Mouse (Mus musculus) E14TG2a.4 (cell line): ENCODE data around the gene Cbx4.

ENCODE experiments used
- H3K27me3 ChIP-seq: 2 replicates; pipeline ENCODE4 v1.6.1; 2014; ENCODE audit warnings: low read length, control low read depth; ENCODE audit not compliant: insufficient read depth
- H3K36me3 ChIP-seq: 2 replicates; pipeline ENCODE4 v1.6.1; 2014; ENCODE audit warnings: low read length, control low read depth; ENCODE audit not compliant: insufficient read depth
- H3K4me1 ChIP-seq: replicated peaks from 2 replicates; pipeline ENCODE4 v1.6.1; 2014; ENCODE audit warnings: low read depth, low read length, control low read depth
- H3K4me3 ChIP-seq: replicated peaks from 2 replicates; pipeline ENCODE4 v1.5.1; 2014; ENCODE audit warnings: mild to moderate bottlenecking, low read length
- H3K9me3 ChIP-seq: 2 replicates; pipeline ENCODE4 v1.6.1; 2014; ENCODE audit warnings: low read length, control low read depth
- CTCF ChIP-seq: conservative IDR thresholded peaks from 2 replicates; pipeline ENCODE4 v1.5.1; 2014; ENCODE audit warnings: low read length
- NANOG ChIP-seq: IDR thresholded peaks from 2 replicates; pipeline ENCODE4 v1.6.1; 2014; ENCODE audit warnings: borderline replicate concordance, low read length, mixed read lengths
- POU5F1 ChIP-seq: IDR thresholded peaks from 2 replicates; pipeline ENCODE4 v1.6.1; 2014; ENCODE audit warnings: low read length, borderline replicate concordance

Cbx4 gene

DNA sequence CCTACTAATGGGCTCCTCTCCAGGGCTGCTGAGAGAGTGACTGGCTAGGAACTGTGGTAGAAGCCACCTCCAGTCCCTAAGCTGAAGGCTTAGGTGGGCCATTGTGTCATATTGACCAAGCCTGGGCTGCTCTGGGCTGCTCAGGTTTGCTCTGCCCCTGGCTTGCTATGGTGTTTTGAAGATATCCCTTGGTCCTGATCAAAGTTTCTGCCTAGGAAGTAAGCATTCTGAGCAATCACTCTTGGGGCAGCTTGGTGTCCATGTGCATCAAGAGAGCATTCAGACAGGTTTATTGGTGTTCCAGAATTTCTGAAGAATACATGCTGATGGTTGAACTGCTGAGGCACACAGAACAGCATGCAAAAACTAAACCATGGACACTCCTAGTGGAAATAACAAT, 34.6 kb downstream of the Cbx4 start:
- H3K9me3 ChIP-seq, result no peaks in the 10 kb centered on the region; the same call in 1 of the 2 replicates
- H3K27me3 ChIP-seq, result peaks cover 98% of the 10 kb centered on the region
- no peaks in the 10 kb centered on the region for H3K36me3 ChIP-seq
- H3K4me1 ChIP-seq, result peaks cover 65% of the 10 kb centered on the region
- no peak overlapping the region for H3K4me3 ChIP-seq
- TF ChIP-seq CTCF, result no peak
- TF ChIP-seq NANOG, result no peak
- no peak for TF ChIP-seq POU5F1

DNA sequence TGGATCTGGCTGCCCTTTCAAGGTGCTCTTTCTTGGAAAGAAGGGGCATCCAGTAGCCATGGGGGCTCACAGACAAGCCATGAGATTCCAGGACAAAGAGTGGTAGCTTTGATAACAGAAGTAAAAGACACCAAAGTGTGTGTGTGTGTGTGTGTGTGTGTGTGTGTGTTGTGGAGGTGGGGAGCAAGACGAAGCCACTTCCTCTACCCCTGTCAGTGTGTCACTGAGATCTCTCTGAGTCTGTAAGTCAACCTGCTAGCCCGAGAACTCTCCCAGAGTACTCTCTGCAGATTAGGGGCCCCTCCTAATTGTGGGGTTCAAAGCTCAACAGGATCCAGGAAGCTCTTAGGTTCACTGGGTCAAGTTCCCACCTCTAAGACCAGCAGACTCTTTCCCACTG, 35.7 kb downstream of the Cbx4 start:
- TF ChIP-seq POU5F1, result no peak
- no peak for TF ChIP-seq NANOG
- no peak for TF ChIP-seq CTCF
- Histone ChIP-seq H3K27me3 (peaks cover 98% of the 10 kb centered on the region), H3K4me3 (no peak overlapping the region), H3K36me3 (no peaks in the 10 kb centered on the region), H3K4me1 (peaks cover 61% of the 10 kb centered on the region), H3K9me3 (no peaks in the 10 kb centered on the region; the same call in 1 of the 2 replicates)

- Histone ChIP-seq H3K36me3 (no peaks in the 10 kb centered on the region), H3K4me1 (peaks cover 53% of the 10 kb centered on the region), H3K4me3 (peak overlapping the region; percentile 39), H3K9me3 (no peaks in the 10 kb centered on the region; the same call in 1 of the 2 replicates), H3K27me3 (peaks cover 100% of the 10 kb centered on the region)
- TF ChIP-seq POU5F1, result peak; percentile 61; the same call in 1 of the 2 replicates
- TF ChIP-seq NANOG, result no peak
Observed at GRCm38 (mm10) chr11:119048133-119048510, 37.9 kb downstream of the Cbx4 start.

- no peaks in the 10 kb centered on the region for H3K36me3 ChIP-seq
- no peaks in the 10 kb centered on the region; the same call in 1 of the 2 replicates for H3K9me3 ChIP-seq
- peaks cover 54% of the 10 kb centered on the region for H3K4me1 ChIP-seq
- H3K27me3 ChIP-seq, result peaks cover 100% of the 10 kb centered on the region
- TF ChIP-seq CTCF (no peak), NANOG (no peak), POU5F1 (no peak)
- peak overlapping the region; percentile 48 for H3K4me3 ChIP-seq
Observed at GRCm38 (mm10) chr11:119047261-119048132, 38.5 kb downstream of the Cbx4 start.

DNA sequence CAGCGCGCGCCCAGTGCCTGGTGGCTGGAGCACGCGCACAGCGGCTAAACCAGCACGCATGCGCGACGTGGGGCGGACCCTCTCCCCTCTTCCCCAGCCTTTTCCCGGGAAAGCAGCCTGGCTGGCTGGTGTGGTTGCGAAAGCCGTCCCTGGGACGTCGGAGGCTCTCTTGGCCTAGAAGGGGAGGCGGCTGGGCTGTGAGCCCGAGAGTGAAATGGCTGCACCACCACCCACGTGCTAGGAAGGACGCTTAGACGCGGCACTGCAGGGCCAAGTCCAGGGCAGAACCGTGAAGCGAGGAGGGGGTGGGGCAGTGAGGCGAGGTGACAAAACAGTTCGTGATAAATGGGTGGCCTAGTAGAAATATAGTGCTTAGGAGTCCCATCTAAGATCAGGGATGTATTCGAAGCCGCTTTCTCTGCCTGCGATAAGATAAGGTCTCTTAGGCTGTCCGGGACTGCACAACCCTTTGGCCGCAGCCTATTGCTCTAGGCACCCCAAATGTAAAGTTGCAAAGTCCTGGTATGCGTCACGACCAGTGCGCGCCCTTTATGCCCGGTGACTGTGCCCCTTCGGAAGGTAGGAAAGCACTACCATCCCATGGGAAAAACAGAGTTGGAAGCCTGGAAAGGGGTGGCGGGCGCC, 39.3 kb downstream of the Cbx4 start:
- Histone ChIP-seq H3K36me3 (no peaks in the 10 kb centered on the region), H3K4me3 (peak overlapping the region; percentile 48), H3K9me3 (no peaks in the 10 kb centered on the region; the same call in 1 of the 2 replicates), H3K4me1 (peaks cover 54% of the 10 kb centered on the region), H3K27me3 (peaks cover 100% of the 10 kb centered on the region)
- TF ChIP-seq CTCF, result no peak
- TF ChIP-seq POU5F1, result no peak
- no peak for TF ChIP-seq NANOG

GRCm38 (mm10) chr11:119044551-119045337, 41.3 kb downstream of the Cbx4 start:
- Histone ChIP-seq H3K4me1 (peaks cover 64% of the 10 kb centered on the region), H3K9me3 (no peaks in the 10 kb centered on the region), H3K4me3 (peak overlapping the region; percentile 39; the same call in 1 of the 2 replicates), H3K27me3 (peaks cover 93% of the 10 kb centered on the region), H3K36me3 (no peaks in the 10 kb centered on the region)
- TF ChIP-seq CTCF (no peak), POU5F1 (no peak), NANOG (no peak)

GRCm38 (mm10) chr11:119043761-119044550, 42.1 kb downstream of the Cbx4 start:
- Histone ChIP-seq H3K9me3 (no peaks in the 10 kb centered on the region), H3K36me3 (no peaks in the 10 kb centered on the region), H3K4me1 (peaks cover 70% of the 10 kb centered on the region), H3K4me3 (no peak overlapping the region), H3K27me3 (peaks cover 93% of the 10 kb centered on the region)
- TF ChIP-seq NANOG, result no peak
- TF ChIP-seq CTCF, result peak; percentile 41
